16 mouse cellular contexts compared by ENCODE assay signal in genomic region chr1:104609409-104609808, GRCm38 (mm10).
DNase-seq lines count a peak whose midpoint lies in the region; ATAC-seq and TF ChIP-seq lines count a peak whose summit lies in the region.
"Had no signal": no experiment of that assay in that cellular context is flagged by ENCODE, and none has a peak within 500 bp of the region (broad histone marks: within the 10 kb centered on the region; RNA-seq: fewer than 3 reads in every experiment).

No protein-coding gene starts in this region.

- TF ChIP-seq RAD21 in MEL (IDR thresholded peaks at IDR 0.05; ENCODE audit: low read depth, low read length), result no peak; the same call in 1 of the 2 replicates

- no peak for TF ChIP-seq POLR2A in MEL (IDR thresholded peaks at IDR 0.05; ENCODE audit: control insufficient read depth in 1 of 2, insufficient read depth in 1 of 2, low read depth in 1 of 2, low read length in 2 of 2, poor library complexity in 1 of 2)

- no peak for ATAC-seq in hindbrain, postnatal 0 days
- no peak for ATAC-seq in liver, embryonic 14.5 days (ENCODE audit: insufficient read depth)
- no peak for ATAC-seq in liver, embryonic 12.5 days
- ATAC-seq in stomach, postnatal 0 days (ENCODE audit: low FRiP score, low TSS enrichment), result no peak
- ATAC-seq: forebrain, embryonic 15.5 days; lung, postnatal 0 days; midbrain, embryonic 15.5 days had no signal

- no peaks in the 10 kb centered on the region for H3K9me3 ChIP-seq in hindbrain, postnatal 0 days (ENCODE audit: low read length)
- no peaks in the 10 kb centered on the region for H3K9me3 ChIP-seq in hindbrain, embryonic 10.5 days
- H3K9me3 ChIP-seq in liver, embryonic 14.5 days (ENCODE audit: control insufficient read depth, low read length), result no peaks in the 10 kb centered on the region
- no peaks in the 10 kb centered on the region for H3K9me3 ChIP-seq in liver, embryonic 12.5 days (replicated peaks)
- H3K9me3 ChIP-seq in MEL (replicated peaks; ENCODE audit: insufficient read depth, low read length), result no peaks in the 10 kb centered on the region
- no peaks in the 10 kb centered on the region for H3K9me3 ChIP-seq in stomach, postnatal 0 days (ENCODE audit: control insufficient read depth, low read length)
- H3K9me3 ChIP-seq: embryonic facial prominence, embryonic 12.5 days; forebrain, embryonic 15.5 days; heart, embryonic 13.5 days; megakaryocyte, embryonic 14.5 days; midbrain, embryonic 15.5 days had no signal

- H3K27me3 ChIP-seq in hindbrain, postnatal 0 days (ENCODE audit: insufficient read depth, low read length), result no peaks in the 10 kb centered on the region
- H3K27me3 ChIP-seq in hindbrain, embryonic 10.5 days (ENCODE audit: insufficient read depth, poor library complexity, severe bottlenecking), result no peaks in the 10 kb centered on the region
- no peaks in the 10 kb centered on the region for H3K27me3 ChIP-seq in liver, embryonic 14.5 days (ENCODE audit: control insufficient read depth, insufficient read depth, low read length)
- no peaks in the 10 kb centered on the region for H3K27me3 ChIP-seq in liver, embryonic 12.5 days (replicated peaks)
- no peaks in the 10 kb centered on the region for H3K27me3 ChIP-seq in MEL (ENCODE audit: control insufficient read depth in 1 of 2, insufficient read depth in 2 of 2, low read length in 2 of 2)
- H3K27me3 ChIP-seq in stomach, postnatal 0 days (ENCODE audit: control insufficient read depth, insufficient read depth, low read length), result no peaks in the 10 kb centered on the region
- H3K27me3 ChIP-seq: embryonic facial prominence, embryonic 12.5 days; forebrain, embryonic 15.5 days; heart, embryonic 13.5 days; megakaryocyte, embryonic 14.5 days; midbrain, embryonic 15.5 days had no signal

- WGBS in hindbrain, postnatal 0 days, result 40% methylated on average over 6 of the region's 6 CpGs
- WGBS in hindbrain, embryonic 10.5 days, result 40% methylated on average over 6 of the region's 6 CpGs
- 27% methylated on average over 6 of the region's 6 CpGs for WGBS in liver, embryonic 14.5 days (ENCODE audit: insufficient replicate concordance)
- WGBS in liver, embryonic 12.5 days (ENCODE audit: insufficient replicate concordance), result 27% methylated on average over 6 of the region's 6 CpGs
- 44% methylated on average over 6 of the region's 6 CpGs for WGBS in stomach, postnatal 0 days

- no peak for TF ChIP-seq EP300 in liver, embryonic 14.5 days (IDR thresholded peaks at IDR 0.05; ENCODE audit: low read depth)
- no peak for TF ChIP-seq EP300 in MEL (IDR thresholded peaks at IDR 0.05; ENCODE audit: low read depth in 1 of 2, low read length in 2 of 2)
- no peak for TF ChIP-seq EP300 in stomach, postnatal 0 days (optimal IDR thresholded peaks at IDR 0.05)

- peak; percentile 23 for TF ChIP-seq CTCF in hindbrain, postnatal 0 days (IDR thresholded peaks at IDR 0.05; ENCODE audit: low read depth)
- TF ChIP-seq CTCF in liver, embryonic 14.5 days (IDR thresholded peaks at IDR 0.05; ENCODE audit: low read depth), result peak; percentile 13; the same call in 1 of the 2 replicates
- TF ChIP-seq CTCF in MEL (IDR thresholded peaks at IDR 0.05 in 2 of 3, conservative IDR thresholded peaks at IDR 0.05 in 1 of 3; ENCODE audit: control insufficient read depth in 1 of 3, insufficient read depth in 1 of 3, low read depth in 2 of 3, low read length in 3 of 3, poor library complexity in 1 of 3, severe bottlenecking in 1 of 3), result peak in 2 of 3 experiments; percentile 9 to 23; a peak in 2 of 6 replicates
- peak; percentile 39; the same call in 1 of the 2 replicates for TF ChIP-seq CTCF in stomach, postnatal 0 days (IDR thresholded peaks at IDR 0.05; ENCODE audit: low read depth)

- H3K9ac ChIP-seq in hindbrain, postnatal 0 days (replicated peaks; ENCODE audit: low read length), result no peak overlapping the region
- H3K9ac ChIP-seq in liver, embryonic 14.5 days (replicated peaks), result no peak overlapping the region
- H3K9ac ChIP-seq in liver, embryonic 12.5 days, result no peak overlapping the region
- H3K9ac ChIP-seq in MEL (ENCODE audit: control insufficient read depth, low read depth, low read length, poor library complexity, severe bottlenecking), result no peak overlapping the region
- no peak overlapping the region for H3K9ac ChIP-seq in stomach, postnatal 0 days (ENCODE audit: low read length)
- H3K9ac ChIP-seq: embryonic facial prominence, embryonic 12.5 days; forebrain, embryonic 15.5 days; heart, embryonic 13.5 days; midbrain, embryonic 15.5 days had no signal

- no peak overlapping the region for H3K4me3 ChIP-seq in hindbrain, postnatal 0 days (ENCODE audit: low read length)
- H3K4me3 ChIP-seq in hindbrain, embryonic 10.5 days, result no peak overlapping the region
- H3K4me3 ChIP-seq in liver, embryonic 14.5 days (ENCODE audit: insufficient read depth in 1 of 2, low read depth in 2 of 2, low read length in 2 of 2), result no peak overlapping the region
- no peak overlapping the region for H3K4me3 ChIP-seq in liver, embryonic 12.5 days
- no peak overlapping the region for H3K4me3 ChIP-seq in MEL (ENCODE audit: control insufficient read depth in 1 of 2, insufficient read depth in 1 of 2, low read depth in 2 of 2, low read length in 2 of 2)
- no peak overlapping the region for H3K4me3 ChIP-seq in stomach, postnatal 0 days (ENCODE audit: low read depth, low read length)
- H3K4me3 ChIP-seq: embryonic facial prominence, embryonic 12.5 days; forebrain, embryonic 15.5 days; heart, embryonic 13.5 days; megakaryocyte, embryonic 14.5 days; midbrain, embryonic 15.5 days had no signal

- no peak for DNase-seq in hindbrain, postnatal 0 days (ENCODE audit: low spot score)
- no peak for DNase-seq in hindbrain, embryonic 10.5 days (ENCODE audit: low spot score)
- no peak for DNase-seq in liver, embryonic 14.5 days (ENCODE audit: low read depth in 3 of 3, low spot score in 3 of 3)
- DNase-seq in MEL (ENCODE audit: low read depth, low spot score), result peak; percentile 2
- no peak for DNase-seq in stomach, postnatal 0 days (ENCODE audit: low spot score)
- no peak for DNase-seq in natural killer cell, adult 2 months (ENCODE audit: low spot score in 2 of 2)
- DNase-seq: cerebellum, postnatal 25 days; kidney, postnatal 10 days; retina, postnatal 1 day had no signal

- no peaks in the 10 kb centered on the region for H3K36me3 ChIP-seq in hindbrain, postnatal 0 days (ENCODE audit: insufficient read depth, low read length)
- no peaks in the 10 kb centered on the region for H3K36me3 ChIP-seq in hindbrain, embryonic 10.5 days
- H3K36me3 ChIP-seq in liver, embryonic 14.5 days (replicated peaks; ENCODE audit: control insufficient read depth, insufficient read depth, low read depth), result no peaks in the 10 kb centered on the region
- no peaks in the 10 kb centered on the region for H3K36me3 ChIP-seq in liver, embryonic 12.5 days
- no peaks in the 10 kb centered on the region for H3K36me3 ChIP-seq in MEL (ENCODE audit: control insufficient read depth in 1 of 2, insufficient read depth in 2 of 2, low read length in 2 of 2)
- no peaks in the 10 kb centered on the region for H3K36me3 ChIP-seq in stomach, postnatal 0 days (ENCODE audit: control insufficient read depth, insufficient read depth, low read length)
- H3K36me3 ChIP-seq: embryonic facial prominence, embryonic 12.5 days; forebrain, embryonic 15.5 days; heart, embryonic 13.5 days; midbrain, embryonic 15.5 days had no signal

- no peaks in the 10 kb centered on the region for H3K4me1 ChIP-seq in hindbrain, postnatal 0 days (ENCODE audit: insufficient read depth, low read length)
- H3K4me1 ChIP-seq in hindbrain, embryonic 10.5 days (replicated peaks), result no peaks in the 10 kb centered on the region
- H3K4me1 ChIP-seq in liver, embryonic 14.5 days (replicated peaks; ENCODE audit: control insufficient read depth in 2 of 2, insufficient read depth in 2 of 2, low read length in 1 of 2), result no peaks in the 10 kb centered on the region
- H3K4me1 ChIP-seq in liver, embryonic 12.5 days, result no peaks in the 10 kb centered on the region
- H3K4me1 ChIP-seq in MEL (ENCODE audit: control insufficient read depth in 1 of 2, insufficient read depth in 2 of 2, low read length in 2 of 2), result no peaks in the 10 kb centered on the region
- no peaks in the 10 kb centered on the region for H3K4me1 ChIP-seq in stomach, postnatal 0 days (replicated peaks; ENCODE audit: control insufficient read depth, insufficient read depth)
- H3K4me1 ChIP-seq: embryonic facial prominence, embryonic 12.5 days; forebrain, embryonic 15.5 days; heart, embryonic 13.5 days; megakaryocyte, embryonic 14.5 days; midbrain, embryonic 15.5 days had no signal

- H3K4me2 ChIP-seq in hindbrain, postnatal 0 days (ENCODE audit: low read depth, low read length), result no peak overlapping the region
- H3K4me2 ChIP-seq in liver, embryonic 14.5 days (ENCODE audit: low read depth), result no peak overlapping the region
- H3K4me2 ChIP-seq in liver, embryonic 12.5 days, result no peak overlapping the region
- no peak overlapping the region for H3K4me2 ChIP-seq in stomach, postnatal 0 days (replicated peaks; ENCODE audit: low read depth)
- H3K4me2 ChIP-seq: embryonic facial prominence, embryonic 12.5 days; forebrain, embryonic 15.5 days; heart, embryonic 13.5 days; midbrain, embryonic 15.5 days had no signal

- no peak overlapping the region for H3K27ac ChIP-seq in hindbrain, postnatal 0 days
- no peak overlapping the region for H3K27ac ChIP-seq in hindbrain, embryonic 10.5 days
- H3K27ac ChIP-seq in liver, embryonic 14.5 days, result no peak overlapping the region
- no peak overlapping the region for H3K27ac ChIP-seq in liver, embryonic 12.5 days
- no peak overlapping the region for H3K27ac ChIP-seq in MEL (ENCODE audit: control insufficient read depth, low read depth, low read length)
- H3K27ac ChIP-seq in stomach, postnatal 0 days (replicated peaks), result no peak overlapping the region
- H3K27ac ChIP-seq: embryonic facial prominence, embryonic 12.5 days; forebrain, embryonic 15.5 days; heart, embryonic 13.5 days; midbrain, embryonic 15.5 days had no signal

- H3K79me2 ChIP-seq in MEL (ENCODE audit: control insufficient read depth, insufficient read depth, low read length, poor library complexity), result no peaks in the 10 kb centered on the region

TF ChIP-seq in MEL, 35 proteins besides CTCF, POLR2A, EP300 and RAD21:
- TF ChIP-seq USF1 (IDR thresholded peaks at IDR 0.05; ENCODE audit: low read depth, low read length) (no peak), SMC3 (IDR thresholded peaks at IDR 0.05; ENCODE audit: low read depth, low read length) (0 out of 2 replicates have a peak, but pooled peaks have one; percentile 6)
